9 mouse cellular contexts compared by ENCODE assay signal in genomic region chr8:11475876-11476275, GRCm38 (mm10). TPM values are rescaled to one million over a fixed set of nuclear protein-coding genes. Genes with fewer than 3 reads are reported as not detected.
DNase-seq lines count a peak whose midpoint lies in the region; ATAC-seq and TF ChIP-seq lines count a peak whose summit lies in the region.
"Had no signal": no experiment of that assay in that cellular context is flagged by ENCODE, and none has a peak within 500 bp of the region (broad histone marks: within the 10 kb centered on the region; RNA-seq: fewer than 3 reads in every experiment).

No protein-coding gene starts in this region.

- H3K4me3 ChIP-seq in heart, embryonic 14.5 days (ENCODE audit: control insufficient read depth in 1 of 2, insufficient read depth in 1 of 2, low read depth in 1 of 2, low read length in 2 of 2), result peak overlapping the region; percentile 0 to 81; a peak in 3 of 4 replicates
- no peak overlapping the region for H3K4me3 ChIP-seq in lung, postnatal 0 days (ENCODE audit: low read depth, low read length)
- H3K4me3 ChIP-seq in liver, embryonic 11.5 days (ENCODE audit: low read depth, low read length), result no peak overlapping the region

- no peaks in the 10 kb centered on the region for H3K36me3 ChIP-seq in heart, embryonic 14.5 days (ENCODE audit: control insufficient read depth, insufficient read depth, low read length)
- no peaks in the 10 kb centered on the region for H3K36me3 ChIP-seq in lung, postnatal 0 days (ENCODE audit: insufficient read depth, low read length)
- no peaks in the 10 kb centered on the region for H3K36me3 ChIP-seq in liver, embryonic 11.5 days (ENCODE audit: control insufficient read depth, insufficient read depth, low read length)
- H3K36me3 ChIP-seq: hindbrain, embryonic 10.5 days had no signal

- no peaks in the 10 kb centered on the region for H3K9me3 ChIP-seq in heart, embryonic 14.5 days (ENCODE audit: control insufficient read depth, low read length)
- H3K9me3 ChIP-seq in lung, postnatal 0 days (ENCODE audit: low read length), result no peaks in the 10 kb centered on the region
- no peaks in the 10 kb centered on the region for H3K9me3 ChIP-seq in liver, embryonic 11.5 days (ENCODE audit: control insufficient read depth, low read length)
- H3K9me3 ChIP-seq: hindbrain, embryonic 10.5 days had no signal

- no peak for TF ChIP-seq EP300 in lung, postnatal 0 days (IDR thresholded peaks at IDR 0.05)

- 13% methylated on average over 2 of the region's 2 CpGs for WGBS in heart, embryonic 14.5 days
- WGBS in lung, postnatal 0 days, result 12% methylated on average over 2 of the region's 2 CpGs
- 4% methylated on average over 2 of the region's 2 CpGs for WGBS in liver, embryonic 11.5 days

- peaks cover 36 to 64% of the 10 kb centered on the region in 2 experiments for H3K4me1 ChIP-seq in heart, embryonic 14.5 days (ENCODE audit: control insufficient read depth in 2 of 2, insufficient read depth in 2 of 2, low read length in 2 of 2)
- H3K4me1 ChIP-seq in lung, postnatal 0 days (ENCODE audit: insufficient read depth, low read depth, low read length), result peaks cover 26% of the 10 kb centered on the region
- H3K4me1 ChIP-seq in liver, embryonic 11.5 days (replicated peaks; ENCODE audit: control insufficient read depth, insufficient read depth, low read length), result peaks cover 17% of the 10 kb centered on the region

- peak overlapping the region; percentile 93 to 97 for H3K27ac ChIP-seq in heart, embryonic 14.5 days (replicated peaks in 1 of 2; ENCODE audit: control insufficient read depth in 1 of 2, insufficient read depth in 1 of 2, low read depth in 2 of 2, low read length in 2 of 2)
- peak overlapping the region; percentile 94 for H3K27ac ChIP-seq in lung, postnatal 0 days (ENCODE audit: low read length)
- no peak overlapping the region for H3K27ac ChIP-seq in liver, embryonic 11.5 days (ENCODE audit: low read depth, low read length)

- DNase-seq in heart, adult 8-10 months (ENCODE audit: low spot score), result no peak
- no peak for DNase-seq in lung, postnatal 0 days (ENCODE audit: low spot score)
- DNase-seq in lung, postnatal 36 days, result no peak
- DNase-seq in liver, embryonic 11.5 days (ENCODE audit: low spot score), result no peak
- no peak for DNase-seq in spleen, postnatal 10 days (ENCODE audit: low spot score in 2 of 2)
- DNase-seq: cerebellum, adult 9-11 months had no signal

- TF ChIP-seq CTCF in lung, postnatal 0 days (IDR thresholded peaks at IDR 0.05), result no peak

- peak overlapping the region; percentile 87 for H3K9ac ChIP-seq in heart, embryonic 14.5 days (ENCODE audit: low read length)
- H3K9ac ChIP-seq in lung, postnatal 0 days (replicated peaks; ENCODE audit: low read depth), result no peak overlapping the region
- no peak overlapping the region for H3K9ac ChIP-seq in liver, embryonic 11.5 days (ENCODE audit: low read depth, low read length)

- H3K4me2 ChIP-seq in heart, embryonic 14.5 days (ENCODE audit: low read length), result peak overlapping the region; percentile 97
- 0 out of 2 replicates have a peak overlapping the region, but pooled peaks have one; percentile 99 for H3K4me2 ChIP-seq in lung, postnatal 0 days (replicated peaks; ENCODE audit: low read depth, low read length)
- H3K4me2 ChIP-seq in liver, embryonic 11.5 days, result peak overlapping the region; percentile 95

- no peak for ATAC-seq in heart, embryonic 14.5 days (ENCODE audit: insufficient number of reproducible peaks, insufficient read depth, low FRiP score, low read depth)
- no peak for ATAC-seq in lung, postnatal 0 days
- ATAC-seq in liver, embryonic 11.5 days (replicated peaks; ENCODE audit: low FRiP score), result no peak
- ATAC-seq in cerebellum, adult (ENCODE audit: insufficient number of reproducible peaks, low FRiP score, low TSS enrichment), result no peak

- H3K27me3 ChIP-seq in heart, embryonic 14.5 days (ENCODE audit: control insufficient read depth, insufficient read depth, low read length), result peaks cover 5% of the 10 kb centered on the region; the same call in 1 of the 2 replicates
- no peaks in the 10 kb centered on the region for H3K27me3 ChIP-seq in lung, postnatal 0 days (replicated peaks; ENCODE audit: insufficient read depth, low read length)
- H3K27me3 ChIP-seq in liver, embryonic 11.5 days (replicated peaks; ENCODE audit: control insufficient read depth, insufficient read depth, low read length), result peaks cover 83% of the 10 kb centered on the region

RNA-seq across cellular contexts. Expression of gene Rab20, which starts 2.6 kb away (rescaled TPM):
- polyA plus RNA-seq in heart, embryonic 14.5 days (2014; fragmentation: Nextera tagmentation; extraction: Ambion mirVana), result 39.3 and 39.7 TPM in 2 replicates
- 10 to 100 TPM; 21.9 to 36.4 (median 28.1) TPM for total RNA-seq in heart, adult 8-10 months (2022)
- 17.8 and 19.9 TPM in 2 replicates for polyA plus RNA-seq in lung, postnatal 0 days (2015; fragmentation: Nextera tagmentation; extraction: Ambion mirVana)
- 3.2 and 4.5 TPM in 2 replicates for polyA plus RNA-seq in liver, embryonic 11.5 days (2014; fragmentation: Nextera tagmentation; extraction: Ambion mirVana)

RNA-seq across cellular contexts. Expression of gene Naxd, which starts 21.4 kb away (rescaled TPM):
- 74.5 and 82.8 TPM in 2 replicates for polyA plus RNA-seq in heart, embryonic 14.5 days (2014; fragmentation: Nextera tagmentation; extraction: Ambion mirVana)
- 10 to 100 TPM; 30.7 to 35.3 (median 32.1) TPM for total RNA-seq in heart, adult 8-10 months (2022)
- polyA plus RNA-seq in lung, postnatal 0 days (2015; fragmentation: Nextera tagmentation; extraction: Ambion mirVana), result 201 and 223 TPM in 2 replicates
- polyA plus RNA-seq in liver, embryonic 11.5 days (2014; fragmentation: Nextera tagmentation; extraction: Ambion mirVana), result 68.7 and 73.8 TPM in 2 replicates

Comparison
In these comparisons a context has a peak if more than half of its experiments do, and no peak if none do; other contexts are left out.
1. H3K4me3 ChIP-seq: peak in heart, embryonic 14.5 days (2 of 2); none in lung, postnatal 0 days (single experiment) and liver, embryonic 11.5 days (single experiment).
2. Peak in every context shown above with its lines, with median percentiles within 50 percentile points of each other: H3K4me2 ChIP-seq.